8 mouse cellular contexts compared by ENCODE assay signal in the genomic region with DNA sequence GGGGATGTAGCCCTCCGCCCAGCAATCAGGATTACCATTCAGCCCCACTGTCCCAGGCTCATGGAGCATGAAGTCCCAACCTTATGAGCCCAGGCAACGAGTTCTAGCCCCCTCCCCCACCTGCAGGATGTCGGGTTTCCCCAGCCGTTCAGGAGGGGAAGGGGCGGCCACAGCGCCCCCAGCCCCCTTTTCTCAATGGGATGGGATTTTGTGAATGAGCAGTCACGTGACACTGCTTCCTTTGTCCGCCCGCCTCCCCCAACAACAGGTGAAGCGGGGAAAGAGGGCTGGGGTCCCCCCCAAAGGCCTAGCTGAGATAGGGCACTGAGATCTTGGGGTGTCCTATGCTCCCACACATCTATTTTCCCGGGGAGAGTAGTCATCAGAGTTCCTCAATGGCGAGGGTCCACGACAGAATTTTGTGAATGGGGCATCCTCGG. TPM values are rescaled to one million over a fixed set of nuclear protein-coding genes. Genes with fewer than 3 reads are reported as not detected.
DNase-seq lines count a peak whose midpoint lies in the region; ATAC-seq and TF ChIP-seq lines count a peak whose summit lies in the region.

No protein-coding gene starts in this region.

- TF ChIP-seq POLR2A in heart, adult 2 months (IDR thresholded peaks at IDR 0.05; ENCODE audit: insufficient read depth, low read depth, low read length) = no peak

- H3K79me2 ChIP-seq in heart, adult 2 months (replicated peaks; ENCODE audit: control insufficient read depth, insufficient read depth, low read length) = no peaks in the 10 kb centered on the region

- no peak for TF ChIP-seq CTCF in heart, adult 2 months (IDR thresholded peaks at IDR 0.05)

- no peaks in the 10 kb centered on the region for H3K36me3 ChIP-seq in heart, adult 2 months (ENCODE audit: control insufficient read depth, insufficient read depth, low read length)
- H3K36me3 ChIP-seq in hindbrain, embryonic 11.5 days (ENCODE audit: control insufficient read depth, insufficient read depth, low read length) = peaks cover 7% of the 10 kb centered on the region; the same call in 1 of the 2 replicates
- H3K36me3 ChIP-seq in midbrain, embryonic 12.5 days = peaks cover 6% of the 10 kb centered on the region

- TF ChIP-seq EP300 in heart, adult 2 months (IDR thresholded peaks at IDR 0.05; ENCODE audit: insufficient read depth, low read depth, low read length) = no peak

- intact Hi-C loops in heart, adult 2 months (cut with DNase I) = no loop called here
- intact Hi-C loops in heart, postnatal 10 days (cut with DNase I) = loop anchor here (5.0 kb wide), 1 partner anchor 277 kb away; no protein-coding TSS in a partner anchor

- H3K9me3 ChIP-seq in hindbrain, embryonic 11.5 days (ENCODE audit: control insufficient read depth, low read length) = no peaks in the 10 kb centered on the region
- H3K9me3 ChIP-seq in midbrain, embryonic 12.5 days = no peaks in the 10 kb centered on the region

- H3K4me1 ChIP-seq in heart, adult 2 months (ENCODE audit: control insufficient read depth, insufficient read depth, low read length) = peaks cover 2% of the 10 kb centered on the region; the same call in 1 of the 2 replicates
- peaks cover 12% of the 10 kb centered on the region for H3K4me1 ChIP-seq in hindbrain, embryonic 11.5 days (replicated peaks; ENCODE audit: control insufficient read depth, insufficient read depth, low read length)
- H3K4me1 ChIP-seq in midbrain, embryonic 12.5 days = peaks cover 50% of the 10 kb centered on the region

- H3K4me3 ChIP-seq in heart, adult 2 months = peak overlapping the region; percentile 75
- peak overlapping the region; percentile 73 for H3K4me3 ChIP-seq in hindbrain, embryonic 11.5 days (ENCODE audit: low read depth, low read length)
- peak overlapping the region; percentile 72 for H3K4me3 ChIP-seq in midbrain, embryonic 12.5 days

- 3% methylated on average over 14 of the region's 14 CpGs for WGBS in heart, adult 2 months
- 0% methylated on average over 14 of the region's 14 CpGs for WGBS in hindbrain, embryonic 11.5 days
- under 1% methylated on average over 14 of the region's 14 CpGs for WGBS in midbrain, embryonic 12.5 days

- peak overlapping the region; percentile 81 for H3K4me2 ChIP-seq in hindbrain, embryonic 11.5 days (replicated peaks; ENCODE audit: low read depth, low read length)
- H3K4me2 ChIP-seq in midbrain, embryonic 12.5 days (replicated peaks) = peak overlapping the region; percentile 77

- H3K27me3 ChIP-seq in heart, adult 2 months (ENCODE audit: control insufficient read depth, insufficient read depth, low read length) = peaks cover 6% of the 10 kb centered on the region; the same call in 1 of the 2 replicates
- H3K27me3 ChIP-seq in hindbrain, embryonic 11.5 days (ENCODE audit: control insufficient read depth, insufficient read depth, low read length) = peaks cover 30% of the 10 kb centered on the region
- H3K27me3 ChIP-seq in midbrain, embryonic 12.5 days = peaks cover 59% of the 10 kb centered on the region

- DNase-seq in heart, adult 2 months = no peak
- DNase-seq in heart, postnatal 10 days = no peak
- DNase-seq in thymus, postnatal 0 days (ENCODE audit: low spot score) = peak; percentile 18
- no peak for DNase-seq in thymus, postnatal 36 days
- DNase-seq in hindbrain, embryonic 11.5 days (ENCODE audit: low spot score) = peak; percentile 74
- no peak for DNase-seq in ovary, postnatal 10 days (ENCODE audit: low spot score)
- no peak for DNase-seq in gastrocnemius, adult 18-20 months (ENCODE audit: low spot score)

- peak overlapping the region; percentile 71 for H3K9ac ChIP-seq in heart, adult 2 months (ENCODE audit: low read depth, low read length)
- H3K9ac ChIP-seq in hindbrain, embryonic 11.5 days (ENCODE audit: low read depth, low read length) = peak overlapping the region; percentile 70
- H3K9ac ChIP-seq in midbrain, embryonic 12.5 days (replicated peaks) = peak overlapping the region; percentile 75

- H3K27ac ChIP-seq in heart, adult 2 months = no peak overlapping the region
- H3K27ac ChIP-seq in hindbrain, embryonic 11.5 days (ENCODE audit: low read depth, low read length) = peak overlapping the region; percentile 66; the same call in 1 of the 2 replicates
- peak overlapping the region; percentile 83 for H3K27ac ChIP-seq in midbrain, embryonic 12.5 days (replicated peaks)

- ATAC-seq in hindbrain, embryonic 11.5 days (ENCODE audit: low FRiP score) = peak; percentile 15; the same call in 1 of the 2 replicates
- peak; percentile 11; the same call in 1 of the 2 replicates for ATAC-seq in midbrain, embryonic 12.5 days (ENCODE audit: low FRiP score, low read depth)

RNA-seq across cellular contexts. Expression of gene Ggn, which starts 1.2 kb away (rescaled TPM):
- under 1 TPM; 0.18 to 0.29 TPM for total RNA-seq in heart, adult 2 months (2021)
- 0.35 and 0.43 TPM in 2 replicates for polyA plus RNA-seq in heart, adult 2 months (2012; rRNA removed)
- total RNA-seq in heart, postnatal 10 days (2021) = under 1 TPM; 0.55 to 0.57 TPM
- polyA plus RNA-seq in thymus, postnatal 0 days (2015; fragmentation: Nextera tagmentation; extraction: Ambion mirVana) = 0.17 and 0.20 TPM in 2 replicates
- polyA plus RNA-seq in hindbrain, embryonic 11.5 days (2014; fragmentation: Nextera tagmentation; extraction: Ambion mirVana) = 0.45 and 0.69 TPM in 2 replicates
- 0.78 and 0.85 TPM in 2 replicates for polyA plus RNA-seq in midbrain, embryonic 12.5 days (2016; fragmentation: Nextera tagmentation; extraction: Ambion mirVana)
- under 1 TPM; 0.27 to 0.33 TPM for total RNA-seq in gastrocnemius, adult 18-20 months (2021)

RNA-seq across cellular contexts. Expression of gene Spred3, which starts 1.4 kb away (rescaled TPM):
- 1 to 10 TPM in 1 of 2 experiments, under 1 TPM in 1; 0.52 to 1.0 TPM for total RNA-seq in heart, adult 2 months (2021)
- 1.2 and 1.6 TPM in 2 replicates for polyA plus RNA-seq in heart, adult 2 months (2012; rRNA removed)
- total RNA-seq in heart, postnatal 10 days (2021) = 1 to 10 TPM; 1.9 to 2.2 TPM
- 0.23 and 1.4 TPM in 2 replicates for polyA plus RNA-seq in thymus, postnatal 0 days (2015; fragmentation: Nextera tagmentation; extraction: Ambion mirVana)
- 4.6 and 6.5 TPM in 2 replicates for polyA plus RNA-seq in hindbrain, embryonic 11.5 days (2014; fragmentation: Nextera tagmentation; extraction: Ambion mirVana)
- polyA plus RNA-seq in midbrain, embryonic 12.5 days (2016; fragmentation: Nextera tagmentation; extraction: Ambion mirVana) = 6.1 and 6.8 TPM in 2 replicates
- total RNA-seq in gastrocnemius, adult 18-20 months (2021) = 1 to 10 TPM; 1.9 to 3.1 TPM

RNA-seq across cellular contexts. Expression of gene Psmd8, which starts 11.7 kb away (rescaled TPM):
- 100 to 1,000 TPM; 103 to 116 TPM for total RNA-seq in heart, adult 2 months (2021)
- polyA plus RNA-seq in heart, adult 2 months (2012; rRNA removed) = 120 and 191 TPM in 2 replicates
- total RNA-seq in heart, postnatal 10 days (2021) = 100 to 1,000 TPM; 173 to 179 TPM
- polyA plus RNA-seq in thymus, postnatal 0 days (2015; fragmentation: Nextera tagmentation; extraction: Ambion mirVana) = 358 and 374 TPM in 2 replicates
- polyA plus RNA-seq in hindbrain, embryonic 11.5 days (2014; fragmentation: Nextera tagmentation; extraction: Ambion mirVana) = 338 and 343 TPM in 2 replicates
- 291 and 305 TPM in 2 replicates for polyA plus RNA-seq in midbrain, embryonic 12.5 days (2016; fragmentation: Nextera tagmentation; extraction: Ambion mirVana)
- total RNA-seq in gastrocnemius, adult 18-20 months (2021) = 100 to 1,000 TPM; 202 to 256 TPM

RNA-seq across cellular contexts. Expression of gene Fam98c, which starts 12.8 kb away (rescaled TPM):
- 10 to 100 TPM; 10.4 to 12.7 TPM for total RNA-seq in heart, adult 2 months (2021)
- polyA plus RNA-seq in heart, adult 2 months (2012; rRNA removed) = 16.3 and 18.0 TPM in 2 replicates
- 10 to 100 TPM; 13.7 to 15.4 TPM for total RNA-seq in heart, postnatal 10 days (2021)
- 49.7 and 54.4 TPM in 2 replicates for polyA plus RNA-seq in thymus, postnatal 0 days (2015; fragmentation: Nextera tagmentation; extraction: Ambion mirVana)
- polyA plus RNA-seq in hindbrain, embryonic 11.5 days (2014; fragmentation: Nextera tagmentation; extraction: Ambion mirVana) = 14.8 and 16.5 TPM in 2 replicates
- 17.4 and 20.4 TPM in 2 replicates for polyA plus RNA-seq in midbrain, embryonic 12.5 days (2016; fragmentation: Nextera tagmentation; extraction: Ambion mirVana)
- 1 to 10 TPM; 9.1 to 9.4 TPM for total RNA-seq in gastrocnemius, adult 18-20 months (2021)

RNA-seq across cellular contexts. Expression of gene Rasgrp4, which starts 34.2 kb away (rescaled TPM):
- 1 to 10 TPM; 1.4 TPM for total RNA-seq in heart, adult 2 months (2021)
- 2.2 and 3.6 TPM in 2 replicates for polyA plus RNA-seq in heart, adult 2 months (2012; rRNA removed)
- 1 to 10 TPM; 1.1 to 2.1 TPM for total RNA-seq in heart, postnatal 10 days (2021)
- 2.2 and 3.4 TPM in 2 replicates for polyA plus RNA-seq in thymus, postnatal 0 days (2015; fragmentation: Nextera tagmentation; extraction: Ambion mirVana)
- 0.28 and 0.52 TPM in 2 replicates for polyA plus RNA-seq in hindbrain, embryonic 11.5 days (2014; fragmentation: Nextera tagmentation; extraction: Ambion mirVana)
- 0.63 and 0.71 TPM in 2 replicates for polyA plus RNA-seq in midbrain, embryonic 12.5 days (2016; fragmentation: Nextera tagmentation; extraction: Ambion mirVana)
- under 1 TPM; 0.52 to 0.62 TPM for total RNA-seq in gastrocnemius, adult 18-20 months (2021)

Comparison
In these comparisons a context has a peak if more than half of its experiments do, and no peak if none do; other contexts are left out.
1. DNase-seq: peak in thymus, postnatal 0 days (single experiment) and hindbrain, embryonic 11.5 days (single experiment); none in heart, adult 2 months (0 of 2), heart, postnatal 10 days (0 of 2), thymus, postnatal 36 days (0 of 2), ovary, postnatal 10 days (single experiment) and gastrocnemius, adult 18-20 months (single experiment).
2. Peak in every context shown above with its lines, with median percentiles within 50 percentile points of each other: H3K4me3 ChIP-seq and H3K9ac ChIP-seq.